Mouse (Mus musculus) kidney, postnatal 36 days (tissue): ENCODE data around the gene R3hdm2.

ENCODE experiments used
- DNase-seq, 2 experiments: peaks; one replicate each; pipeline ENCODE4 v3.0.0; 2021 to 2022; ENCODE audit warnings: mixed read lengths in 2 of 2

R3hdm2 gene

DNA sequence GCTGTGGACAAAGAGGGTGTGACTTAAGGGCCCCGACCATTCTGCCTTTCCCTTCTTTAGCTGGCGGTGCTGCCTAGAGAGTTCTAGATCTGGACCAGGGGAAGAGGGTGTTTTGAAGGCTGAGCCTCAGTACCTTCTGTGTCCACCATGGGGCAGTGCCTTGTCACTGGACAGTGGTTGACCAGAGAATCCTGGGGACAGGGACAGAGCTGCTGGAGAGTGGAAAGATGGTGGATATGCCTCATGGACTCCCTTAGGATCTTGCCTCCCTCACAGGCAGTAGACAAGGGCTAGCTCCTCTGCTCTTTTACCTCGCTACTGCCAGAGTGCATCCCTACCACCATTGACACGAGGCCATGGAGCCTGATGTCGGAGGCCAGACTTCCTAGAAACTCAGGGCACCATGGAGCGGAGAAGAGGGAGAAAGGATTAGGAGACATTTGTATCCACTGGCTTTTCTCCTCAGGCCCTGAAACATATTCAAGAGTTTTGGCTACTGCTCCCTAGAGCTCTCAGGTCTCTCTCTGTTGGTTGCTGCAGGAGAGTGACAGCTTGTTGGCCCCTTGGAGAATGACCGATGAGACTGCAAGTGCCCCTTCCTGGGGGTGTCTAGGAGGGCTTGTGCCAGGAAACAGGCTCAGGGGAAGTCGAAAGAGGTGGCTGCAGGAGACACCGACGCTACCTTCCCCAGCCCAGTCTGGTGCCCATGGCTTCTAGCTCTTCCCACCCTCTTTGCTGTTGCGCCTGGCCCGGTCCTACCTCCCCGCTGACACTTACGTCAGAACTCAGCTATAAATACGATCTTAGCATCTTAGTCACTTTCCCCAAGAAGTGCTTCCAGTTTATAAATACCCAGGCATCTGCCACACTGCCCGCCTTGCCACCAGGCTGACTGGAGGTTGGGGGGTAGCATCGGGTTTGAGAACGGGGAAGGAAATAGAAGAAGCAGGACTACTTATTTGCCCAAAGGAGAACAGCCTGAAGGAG is 25.9 kb upstream of the R3hdm2 start, which contains the start of gene Inhbe:
Gene Inhbe, minus strand, starts transcription at position 503 of the 987 bp plus-strand sequence.
- peak in 1 of 2 experiments; percentile 55 for DNase-seq

GRCm38 (mm10) chr10:127355336-127355735 is 24.8 kb upstream of the R3hdm2 start:
- no peak for DNase-seq

GRCm38 (mm10) chr10:127360714-127361113 is 19.4 kb upstream of the R3hdm2 start:
- no peak for DNase-seq

- DNase-seq = no peak
These were observed 13.0 kb upstream of the R3hdm2 start for GRCm38 (mm10) chr10:127367116-127367515.

GRCm38 (mm10) chr10:127368273-127368672 is 11.9 kb upstream of the R3hdm2 start:
- DNase-seq = no peak

DNA sequence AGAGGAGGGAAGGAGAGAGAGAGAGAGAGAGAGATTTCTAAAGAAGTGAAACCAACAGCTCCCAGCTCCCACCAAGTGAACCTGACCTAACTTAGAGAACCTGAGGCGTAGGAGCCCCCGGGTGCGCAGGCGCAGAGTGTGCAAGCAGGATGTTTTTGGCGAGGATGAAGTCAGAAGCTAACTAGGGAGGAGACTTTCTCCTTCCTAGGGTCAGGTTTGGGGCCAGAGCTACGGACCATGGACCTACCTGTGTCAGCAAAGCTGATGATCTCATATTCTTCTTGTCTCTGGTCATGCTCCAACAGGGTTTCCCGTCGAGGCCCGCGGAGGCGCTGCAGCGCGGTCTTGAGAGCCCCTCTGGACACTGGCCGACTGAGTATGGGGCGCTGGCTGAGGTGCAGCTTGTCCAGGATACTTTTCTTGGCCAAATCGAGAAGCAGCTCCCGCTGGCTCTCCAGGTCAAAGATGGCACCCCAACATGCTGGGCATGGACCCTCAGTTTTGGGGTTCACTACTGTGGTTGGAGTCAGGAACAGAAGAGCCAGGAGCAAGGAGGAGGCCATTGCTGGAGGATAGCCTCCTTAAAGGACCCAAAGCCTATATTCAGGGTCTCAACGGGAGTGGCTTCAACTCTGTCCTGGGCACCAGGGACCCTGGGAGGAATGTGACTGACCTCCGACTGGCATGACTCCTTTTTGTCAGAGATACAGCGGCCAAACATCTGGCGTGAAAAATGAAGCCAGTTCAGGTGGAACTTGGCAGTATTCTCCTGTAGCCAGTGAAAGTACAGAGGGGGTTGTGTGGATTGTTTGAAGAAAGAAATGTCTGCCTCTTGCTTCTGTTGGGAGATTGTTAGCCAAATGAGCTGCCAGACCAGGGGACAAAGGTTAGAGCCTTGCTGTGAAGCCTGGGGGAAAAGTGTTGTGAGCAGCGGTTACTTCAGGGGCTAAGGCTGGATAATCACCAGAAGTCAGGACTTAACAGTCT is 10.0 kb upstream of the R3hdm2 start, which contains the start of gene Inhbc:
Gene Inhbc, minus strand, starts transcription at position 598 of the 987 bp plus-strand sequence.
- peak; percentile 35 for DNase-seq

- no peak for DNase-seq
These were observed 9.1 kb upstream of the R3hdm2 start for GRCm38 (mm10) chr10:127371023-127371422.

DNA sequence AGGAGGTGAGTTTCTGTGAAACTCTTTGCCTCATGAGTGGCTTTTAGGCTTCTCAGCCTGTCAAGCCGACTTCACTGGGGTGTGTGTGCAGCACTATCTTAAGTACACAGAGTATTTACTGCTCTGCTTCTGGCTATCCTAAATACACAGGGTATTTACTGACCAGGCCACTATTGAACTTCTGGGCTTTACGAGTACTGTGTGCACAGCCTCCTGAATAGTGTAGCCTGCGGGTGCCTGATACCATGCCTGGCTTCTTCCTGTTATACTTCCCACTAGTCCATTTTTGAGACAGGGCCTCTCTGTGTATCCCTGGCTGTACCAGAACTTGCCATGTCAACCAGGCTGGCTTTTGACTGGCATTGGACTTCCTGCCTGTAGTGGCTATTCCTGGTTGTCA is 2.4 kb upstream of the R3hdm2 start:
- no peak for DNase-seq

DNA sequence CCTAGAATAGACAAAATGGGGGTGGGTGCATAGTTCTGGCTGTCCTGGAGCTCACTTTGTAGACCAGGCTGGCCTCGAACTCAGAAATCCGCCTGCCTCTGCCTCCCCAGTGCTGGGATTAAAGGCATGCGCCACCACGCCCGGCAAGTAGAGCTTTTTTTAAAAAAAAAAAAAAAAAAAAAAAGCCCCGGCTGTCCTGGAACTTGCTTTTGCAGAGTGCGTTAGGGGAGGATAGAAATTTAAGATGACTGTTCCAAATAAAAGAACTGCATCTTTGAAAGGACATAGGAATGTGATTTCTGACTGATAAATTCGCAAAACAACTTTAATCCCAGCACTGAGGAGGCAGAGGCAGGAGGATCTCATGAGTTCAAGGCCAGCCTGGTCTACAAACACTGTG is 473 bp upstream of the R3hdm2 start:
- DNase-seq = no peak

- DNase-seq = peak; percentile 61 to 84
These were observed 928 bp downstream of the R3hdm2 start for GRCm38 (mm10) chr10:127380767-127381742.

GRCm38 (mm10) chr10:127381743-127382134 is 1.6 kb downstream of the R3hdm2 start:
- DNase-seq = no peak

DNA sequence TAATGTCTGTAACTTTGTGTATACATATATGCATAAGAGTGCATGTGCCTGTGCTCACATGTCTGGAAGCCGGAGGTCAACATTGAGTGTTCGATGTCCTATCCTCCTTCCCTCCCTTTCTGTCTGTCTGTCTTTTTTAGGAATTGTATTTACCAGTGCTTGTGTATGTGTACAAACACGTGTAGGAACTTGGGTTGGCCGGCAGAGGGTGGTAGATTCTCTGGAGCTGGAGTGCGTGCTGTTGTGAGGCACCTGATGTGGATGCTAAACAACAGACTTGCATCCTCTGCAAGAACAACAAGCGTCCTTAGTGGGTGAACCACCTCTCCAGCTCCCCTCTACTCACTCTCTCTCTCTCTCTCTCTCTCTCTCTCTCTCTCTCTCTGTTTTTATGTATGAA is 11.6 kb downstream of the R3hdm2 start:
- DNase-seq = peak in 1 of 2 experiments; percentile 28

- no peak for DNase-seq
These were observed 24.6 kb downstream of the R3hdm2 start for GRCm38 (mm10) chr10:127404701-127405100.

- peak; percentile 21 to 26 for DNase-seq
These were observed 27.3 kb downstream of the R3hdm2 start for GRCm38 (mm10) chr10:127407391-127407790.

- DNase-seq = no peak
These were observed 32.0 kb downstream of the R3hdm2 start for GRCm38 (mm10) chr10:127412101-127412500.

DNA sequence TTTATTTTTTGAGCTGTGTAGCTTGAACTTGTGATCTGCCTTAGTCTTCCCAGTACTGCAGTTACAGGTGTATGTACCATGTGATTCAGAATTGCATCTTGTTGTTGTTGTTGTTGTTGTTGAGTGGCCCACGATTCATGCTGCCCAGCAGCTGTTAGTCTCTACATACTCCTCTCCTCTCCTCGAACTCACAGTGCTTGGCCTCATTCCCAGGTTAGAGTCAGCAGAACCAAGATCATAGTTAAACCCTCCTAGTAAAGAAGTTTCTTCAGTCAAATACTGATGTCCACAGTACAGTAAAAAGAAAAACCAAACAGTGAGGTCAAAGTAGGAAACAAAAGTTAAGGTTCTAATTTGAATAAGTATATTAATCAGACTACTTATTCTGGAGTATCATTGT is 32.6 kb downstream of the R3hdm2 start:
- DNase-seq = peak; percentile 53

DNA sequence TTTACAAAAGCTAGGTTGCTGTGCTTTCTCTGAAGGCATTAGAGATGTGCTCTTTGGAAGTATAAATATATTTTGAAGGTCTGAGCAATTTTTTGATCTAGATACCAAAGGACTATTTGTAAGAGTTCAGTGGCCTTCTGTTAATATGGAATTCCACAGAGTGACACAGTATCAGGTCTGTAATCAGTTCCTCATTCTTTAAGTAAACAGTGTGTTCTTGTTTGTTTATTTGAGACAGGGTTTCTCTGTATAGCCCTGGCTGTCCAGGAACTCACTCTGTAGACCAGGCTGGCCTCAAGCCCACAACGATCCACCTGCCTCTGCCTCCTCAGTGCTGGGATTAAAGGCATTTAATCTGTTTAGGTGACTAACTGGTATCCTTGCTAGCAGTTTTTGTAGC is 33.5 kb downstream of the R3hdm2 start:
- DNase-seq = no peak

- no peak for DNase-seq
These were observed 34.0 kb downstream of the R3hdm2 start for GRCm38 (mm10) chr10:127414141-127414540.

DNA sequence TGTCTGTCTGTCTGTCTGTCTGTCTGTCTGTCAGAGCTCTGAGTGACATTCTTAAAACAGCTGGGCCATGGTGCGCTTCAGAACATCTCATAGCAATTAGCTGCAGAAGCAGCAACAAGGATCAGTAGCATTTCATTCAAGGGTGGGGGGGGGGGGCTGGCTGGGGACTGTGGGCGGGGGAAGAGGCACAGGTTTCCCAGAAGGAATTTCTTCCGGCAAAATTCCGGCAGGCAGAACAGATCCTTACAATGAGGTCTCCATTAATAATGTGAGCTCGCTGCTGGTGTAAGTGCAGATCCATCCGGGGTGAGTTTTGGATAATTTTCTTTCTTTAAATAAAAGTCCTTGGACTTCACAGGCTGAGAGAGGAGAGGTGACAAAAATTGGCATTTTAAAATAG is 40.0 kb downstream of the R3hdm2 start:
- DNase-seq = no peak

GRCm38 (mm10) chr10:127420676-127421353 is 40.7 kb downstream of the R3hdm2 start:
- DNase-seq = no peak

- peak; percentile 73 to 77 for DNase-seq
These were observed 41.9 kb downstream of the R3hdm2 start for GRCm38 (mm10) chr10:127422047-127422446.
